Mouse (Mus musculus): ENCODE results near the gene Atf6. TPM values are rescaled to one million over a fixed set of nuclear protein-coding genes. Genes with fewer than 3 reads are reported as not detected.

The Atf6 gene
- polyA plus RNA-seq, 1 experiment from 2014 or later: 8.7 TPM

- peak; percentile 96 for ATAC-seq (ENCODE audit: low FRiP score, low TSS enrichment)
- H3K27me3 ChIP-seq (ENCODE audit: insufficient read depth, low read length): no peaks in the 10 kb centered on the region
- no peaks in the 10 kb centered on the region for H3K9me3 ChIP-seq (ENCODE audit: low read length)
- peak within 1 kb of the TSS; percentile 87 for H3K4me3 ChIP-seq (ENCODE audit: low read length)
- H3K4me1 ChIP-seq (ENCODE audit: insufficient read depth, low read length): peaks cover 8% of the 10 kb centered on the region; the same call in 1 of the 2 replicates
- peak within 1 kb of the TSS; percentile 91 for H3K9ac ChIP-seq (replicated peaks; ENCODE audit: low read length)
- H3K4me2 ChIP-seq (replicated peaks; ENCODE audit: low read depth, low read length): peak within 1 kb of the TSS; percentile 94
- WGBS: under 1% methylated on average over 46 of the region's 46 CpGs
- peaks cover 18% of the 10 kb centered on the region; the same call in 1 of the 2 replicates for H3K36me3 ChIP-seq (ENCODE audit: insufficient read depth, low read length)
- H3K27ac ChIP-seq (ENCODE audit: low read length): peak within 1 kb of the TSS; percentile 90
Measured at GRCm38 (mm10) chr1:170884978-170885561, 17.5 kb upstream of the Atf6 start, which contains the start of the genes Gm26620 and Dusp12. TSS of gene Gm26620 (plus strand) at chr1:170885065. TSS of gene Dusp12 (minus strand) at chr1:170885540.

- H3K27ac ChIP-seq (ENCODE audit: low read length): peak overlapping the region; percentile 90
- peak overlapping the region; percentile 91 for H3K9ac ChIP-seq (replicated peaks; ENCODE audit: low read length)
- peak overlapping the region; percentile 94 for H3K4me2 ChIP-seq (replicated peaks; ENCODE audit: low read depth, low read length)
- H3K4me1 ChIP-seq (ENCODE audit: insufficient read depth, low read length): peaks cover 8% of the 10 kb centered on the region; the same call in 1 of the 2 replicates
- no peak for ATAC-seq (ENCODE audit: low FRiP score, low TSS enrichment)
- peak overlapping the region; percentile 87 for H3K4me3 ChIP-seq (ENCODE audit: low read length)
- no peaks in the 10 kb centered on the region for H3K9me3 ChIP-seq (ENCODE audit: low read length)
- no peaks in the 10 kb centered on the region for H3K27me3 ChIP-seq (ENCODE audit: insufficient read depth, low read length)
- H3K36me3 ChIP-seq (ENCODE audit: insufficient read depth, low read length): peaks cover 21% of the 10 kb centered on the region
- 16% methylated on average over 8 of the region's 8 CpGs for WGBS
Measured at GRCm38 (mm10) chr1:170884390-170884789, 16.8 kb upstream of the Atf6 start.

- Histone ChIP-seq H3K36me3 (ENCODE audit: insufficient read depth, low read length) (peaks cover 31% of the 10 kb centered on the region), H3K9me3 (ENCODE audit: low read length) (no peaks in the 10 kb centered on the region), H3K27me3 (ENCODE audit: insufficient read depth, low read length) (no peaks in the 10 kb centered on the region), H3K27ac (ENCODE audit: low read length) (peak overlapping the region; percentile 3; the same call in 1 of the 2 replicates), H3K4me3 (ENCODE audit: low read length) (no peak overlapping the region), H3K9ac (replicated peaks; ENCODE audit: low read length) (no peak overlapping the region), H3K4me1 (ENCODE audit: insufficient read depth, low read length) (peaks cover 8% of the 10 kb centered on the region; the same call in 1 of the 2 replicates), H3K4me2 (replicated peaks; ENCODE audit: low read depth, low read length) (no peak overlapping the region)
- WGBS: 77% methylated on average over 5 of the region's 5 CpGs
- ATAC-seq (ENCODE audit: low FRiP score, low TSS enrichment): no peak
Measured at GRCm38 (mm10) chr1:170882915-170883485, 15.4 kb upstream of the Atf6 start.

GRCm38 (mm10) chr1:170876906-170877305 is 9.3 kb upstream of the Atf6 start:
- Histone ChIP-seq H3K27me3 (ENCODE audit: insufficient read depth, low read length) (no peaks in the 10 kb centered on the region), H3K9ac (replicated peaks; ENCODE audit: low read length) (no peak overlapping the region), H3K4me3 (ENCODE audit: low read length) (no peak overlapping the region), H3K36me3 (ENCODE audit: insufficient read depth, low read length) (peaks cover 48% of the 10 kb centered on the region), H3K9me3 (ENCODE audit: low read length) (no peaks in the 10 kb centered on the region), H3K4me2 (replicated peaks; ENCODE audit: low read depth, low read length) (no peak overlapping the region), H3K4me1 (ENCODE audit: insufficient read depth, low read length) (no peaks in the 10 kb centered on the region), H3K27ac (ENCODE audit: low read length) (no peak overlapping the region)
- no peak for ATAC-seq (ENCODE audit: low FRiP score, low TSS enrichment)
- 94% methylated on average over 5 of the region's 5 CpGs for WGBS

- Histone ChIP-seq H3K4me1 (ENCODE audit: insufficient read depth, low read length) (no peaks in the 10 kb centered on the region), H3K27ac (ENCODE audit: low read length) (no peak overlapping the region), H3K4me2 (replicated peaks; ENCODE audit: low read depth, low read length) (no peak overlapping the region), H3K9ac (replicated peaks; ENCODE audit: low read length) (no peak overlapping the region), H3K9me3 (ENCODE audit: low read length) (no peaks in the 10 kb centered on the region), H3K36me3 (ENCODE audit: insufficient read depth, low read length) (peaks cover 39% of the 10 kb centered on the region), H3K4me3 (ENCODE audit: low read length) (no peak overlapping the region), H3K27me3 (ENCODE audit: insufficient read depth, low read length) (no peaks in the 10 kb centered on the region)
- 59% methylated on average over 3 of the region's 3 CpGs for WGBS
- no peak for ATAC-seq (ENCODE audit: low FRiP score, low TSS enrichment)
Measured at GRCm38 (mm10) chr1:170875676-170876075, 8.1 kb upstream of the Atf6 start.

GRCm38 (mm10) chr1:170871961-170872360 is 4.4 kb upstream of the Atf6 start:
- Histone ChIP-seq H3K9me3 (ENCODE audit: low read length) (no peaks in the 10 kb centered on the region), H3K4me1 (ENCODE audit: insufficient read depth, low read length) (peaks cover 2% of the 10 kb centered on the region), H3K9ac (replicated peaks; ENCODE audit: low read length) (no peak overlapping the region), H3K27ac (ENCODE audit: low read length) (no peak overlapping the region), H3K36me3 (ENCODE audit: insufficient read depth, low read length) (peaks cover 16% of the 10 kb centered on the region), H3K27me3 (ENCODE audit: insufficient read depth, low read length) (no peaks in the 10 kb centered on the region), H3K4me2 (replicated peaks; ENCODE audit: low read depth, low read length) (no peak overlapping the region), H3K4me3 (ENCODE audit: low read length) (no peak overlapping the region)
- WGBS: 95% methylated on average over 2 of the region's 2 CpGs
- ATAC-seq (ENCODE audit: low FRiP score, low TSS enrichment): no peak

GRCm38 (mm10) chr1:170871402-170871801 is 3.8 kb upstream of the Atf6 start:
- no peak overlapping the region for H3K9ac ChIP-seq (replicated peaks; ENCODE audit: low read length)
- WGBS: 93% methylated on average over 6 of the region's 6 CpGs
- no peaks in the 10 kb centered on the region for H3K27me3 ChIP-seq (ENCODE audit: insufficient read depth, low read length)
- H3K4me2 ChIP-seq (replicated peaks; ENCODE audit: low read depth, low read length): no peak overlapping the region
- peaks cover 13% of the 10 kb centered on the region; the same call in 1 of the 2 replicates for H3K36me3 ChIP-seq (ENCODE audit: insufficient read depth, low read length)
- no peak for ATAC-seq (ENCODE audit: low FRiP score, low TSS enrichment)
- no peak overlapping the region for H3K27ac ChIP-seq (ENCODE audit: low read length)
- no peaks in the 10 kb centered on the region for H3K9me3 ChIP-seq (ENCODE audit: low read length)
- H3K4me3 ChIP-seq (ENCODE audit: low read length): no peak overlapping the region
- peaks cover 6% of the 10 kb centered on the region for H3K4me1 ChIP-seq (ENCODE audit: insufficient read depth, low read length)

- H3K9ac ChIP-seq (replicated peaks; ENCODE audit: low read length): peak overlapping the region; percentile 31
- H3K36me3 ChIP-seq (ENCODE audit: insufficient read depth, low read length): peaks cover 7% of the 10 kb centered on the region; the same call in 1 of the 2 replicates
- no peaks in the 10 kb centered on the region for H3K27me3 ChIP-seq (ENCODE audit: insufficient read depth, low read length)
- H3K4me2 ChIP-seq (replicated peaks; ENCODE audit: low read depth, low read length): peak overlapping the region; percentile 76
- peak overlapping the region; percentile 97 for H3K4me3 ChIP-seq (ENCODE audit: low read length)
- H3K27ac ChIP-seq (ENCODE audit: low read length): no peak overlapping the region
- no peak; the same call in 1 of the 2 replicates for ATAC-seq (ENCODE audit: low FRiP score, low TSS enrichment)
- 16% methylated on average over 14 of the region's 14 CpGs for WGBS
- peaks cover 6% of the 10 kb centered on the region for H3K4me1 ChIP-seq (ENCODE audit: insufficient read depth, low read length)
- no peaks in the 10 kb centered on the region for H3K9me3 ChIP-seq (ENCODE audit: low read length)
Measured at GRCm38 (mm10) chr1:170868905-170869283, 1.3 kb upstream of the Atf6 start.

- Histone ChIP-seq H3K9ac (replicated peaks; ENCODE audit: low read length) (peak overlapping the region; percentile 31), H3K4me1 (ENCODE audit: insufficient read depth, low read length) (peaks cover 6% of the 10 kb centered on the region), H3K27ac (ENCODE audit: low read length) (no peak overlapping the region), H3K9me3 (ENCODE audit: low read length) (no peaks in the 10 kb centered on the region), H3K4me3 (ENCODE audit: low read length) (peak overlapping the region; percentile 97), H3K36me3 (ENCODE audit: insufficient read depth, low read length) (peaks cover 7% of the 10 kb centered on the region; the same call in 1 of the 2 replicates), H3K27me3 (ENCODE audit: insufficient read depth, low read length) (no peaks in the 10 kb centered on the region), H3K4me2 (replicated peaks; ENCODE audit: low read depth, low read length) (peak overlapping the region; percentile 76)
- WGBS: under 1% methylated on average over 33 of the region's 33 CpGs
- ATAC-seq (ENCODE audit: low FRiP score, low TSS enrichment): peak; percentile 90
Measured at GRCm38 (mm10) chr1:170868107-170868904, 735 bp upstream of the Atf6 start.

All from kidney, embryonic 16.5 days (tissue).